Mouse (Mus musculus): ENCODE measurements around the gene Lrrc45. TPM values are rescaled to one million over a fixed set of nuclear protein-coding genes. Genes with fewer than 3 reads are reported as not detected.
"Not testable (repeated sequence)": the region's sequence is repeated elsewhere in the genome, so short reads cannot be mapped to it uniquely, and the experiment has no call there.

Gene Lrrc45
- total RNA-seq, 4 experiments from 2014 or later = 26.1 to 57.9 (median 42.3) TPM

DNA sequence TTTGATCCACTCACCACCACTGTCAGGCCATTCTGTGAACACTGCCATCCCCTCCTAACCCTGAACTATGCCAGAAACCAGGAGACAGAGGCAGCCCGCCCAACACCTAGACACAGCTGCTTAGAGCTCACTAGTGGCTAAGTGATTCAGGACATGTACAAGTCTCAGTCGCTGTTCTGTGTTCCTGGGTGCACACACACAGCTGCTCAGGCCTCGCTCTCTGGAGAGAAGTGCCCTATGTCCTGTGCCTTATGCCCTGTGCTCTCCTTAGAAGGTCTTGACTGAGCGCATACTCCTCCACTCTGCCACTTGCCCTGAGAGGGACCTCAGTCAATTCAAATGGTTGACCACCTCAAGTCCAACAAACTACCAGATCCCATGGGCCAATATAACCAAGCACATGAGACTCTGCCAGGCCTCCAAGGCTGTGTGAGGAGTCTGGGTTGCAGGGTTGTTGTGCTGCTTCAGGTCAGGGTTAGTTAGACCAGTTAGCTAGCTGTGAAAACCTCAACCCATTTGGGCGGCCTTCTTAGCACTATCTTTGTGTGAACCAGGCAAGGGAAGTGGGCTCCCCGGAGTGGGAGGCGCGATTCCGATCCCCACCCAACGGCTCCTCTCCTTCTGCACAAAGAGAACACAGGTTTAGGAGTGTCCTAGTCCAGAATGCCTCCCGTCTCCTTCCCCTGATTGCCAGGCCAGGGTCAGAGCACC is 15.0 kb downstream of the Lrrc45 start:
- no peak for DNase-seq

- DNase-seq = not testable (repeated sequence)
Measured at GRCm38 (mm10) chr11:120729432-120730050, 15.8 kb downstream of the Lrrc45 start.

GRCm38 (mm10) chr11:120730331-120730870 is 16.7 kb downstream of the Lrrc45 start:
- no peak for DNase-seq

DNA sequence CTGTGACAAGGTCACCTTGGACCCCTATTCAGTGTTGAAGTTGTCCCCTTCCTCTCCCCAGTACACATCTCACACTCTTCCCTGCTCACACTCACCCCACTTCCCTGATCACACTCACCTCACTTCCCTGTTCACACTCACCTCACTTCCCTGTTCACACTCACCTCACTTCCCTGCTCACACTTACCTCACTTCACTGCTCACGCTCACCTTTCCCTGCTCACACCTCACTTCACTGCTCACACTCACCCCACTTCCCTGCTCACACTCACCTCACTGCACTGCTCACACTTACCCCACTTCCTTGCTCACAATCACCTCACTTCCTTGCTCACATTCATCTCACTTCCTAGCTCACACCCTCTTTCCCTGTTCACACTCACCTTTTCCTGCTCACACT is 17.7 kb downstream of the Lrrc45 start:
- DNase-seq = no peak

- DNase-seq = no peak
Measured at GRCm38 (mm10) chr11:120731858-120732680, 18.3 kb downstream of the Lrrc45 start, which contains the start of gene Cbr2. Gene Cbr2 (minus strand): TSS chr11:120732114.

GRCm38 (mm10) chr11:120733521-120733920 is 19.8 kb downstream of the Lrrc45 start:
- peak; percentile 67 for DNase-seq

- no peak for DNase-seq
Measured at GRCm38 (mm10) chr11:120736424-120736823, 22.7 kb downstream of the Lrrc45 start.

- DNase-seq = peak; percentile 68
Measured at GRCm38 (mm10) chr11:120740981-120741380, 27.3 kb downstream of the Lrrc45 start.

GRCm38 (mm10) chr11:120744121-120744701 is 30.5 kb downstream of the Lrrc45 start:
- DNase-seq = no peak

DNA sequence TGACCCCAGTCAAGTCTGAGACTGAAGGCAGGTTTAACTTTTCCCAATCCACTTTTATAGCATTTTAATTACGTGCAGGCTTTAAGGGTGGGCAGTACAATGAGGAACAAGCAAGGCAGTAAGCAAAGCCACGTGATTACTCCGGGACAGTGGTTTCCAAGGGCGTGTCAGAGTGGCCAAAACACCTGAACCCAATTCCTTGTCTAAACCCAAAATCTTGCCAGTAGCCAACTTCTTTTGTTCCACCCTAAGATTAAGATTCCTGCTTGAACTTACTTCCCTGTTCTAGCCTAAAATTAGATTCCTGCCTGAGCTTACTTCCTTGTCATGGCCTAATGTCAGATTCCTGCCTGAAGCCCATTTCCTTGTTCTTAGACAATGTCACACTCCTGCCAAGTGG is 34.2 kb downstream of the Lrrc45 start:
- no peak for DNase-seq

DNA sequence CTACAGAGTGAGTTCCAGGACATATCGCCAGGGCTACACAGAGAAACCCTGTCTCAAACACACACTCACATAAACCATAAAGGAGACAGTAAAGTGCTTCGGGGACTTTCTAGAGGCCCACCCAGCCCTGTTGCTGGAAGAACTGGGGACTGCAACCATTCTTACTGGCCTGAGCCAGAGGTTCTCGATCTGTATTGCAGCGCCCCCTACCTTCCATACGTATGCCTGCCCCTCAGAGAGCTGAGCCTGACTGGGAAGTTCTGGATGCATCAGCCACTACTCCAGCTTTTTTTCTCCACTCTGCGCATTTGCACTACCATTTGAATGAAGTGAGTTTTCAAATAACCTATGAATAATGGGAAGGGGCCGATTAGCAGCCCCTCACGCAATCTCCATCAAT is 35.7 kb downstream of the Lrrc45 start:
- no peak for DNase-seq

- no peak for DNase-seq
Measured at GRCm38 (mm10) chr11:120751606-120752005, 37.9 kb downstream of the Lrrc45 start.

DNA sequence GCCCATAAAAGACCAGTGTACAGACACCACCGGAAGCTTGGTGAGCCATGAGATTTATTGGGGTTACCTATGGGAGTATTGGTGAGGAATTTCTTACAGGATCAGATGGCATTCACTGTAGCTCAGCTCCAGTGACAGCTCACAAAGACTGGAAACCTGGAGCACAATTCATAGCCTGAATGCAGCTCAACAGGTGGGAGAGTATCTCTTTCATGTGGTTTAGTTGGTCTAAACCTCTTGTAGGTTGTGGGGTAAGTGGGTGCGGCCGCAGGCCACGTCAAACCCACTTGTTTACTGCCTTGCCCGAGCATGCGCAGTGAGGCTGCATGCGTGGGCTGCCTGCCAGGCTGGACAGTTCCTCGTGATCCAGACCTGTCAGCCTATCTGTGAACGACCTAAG is 46.5 kb downstream of the Lrrc45 start:
- DNase-seq = no peak

- no peak for DNase-seq
Measured at GRCm38 (mm10) chr11:120761811-120762671, 48.3 kb downstream of the Lrrc45 start.

GRCm38 (mm10) chr11:120762672-120763041 is 48.9 kb downstream of the Lrrc45 start, which contains the start of gene Hmga1b:
Gene Hmga1b (plus strand): TSS chr11:120762794.
- DNase-seq = not testable (repeated sequence)

DNA sequence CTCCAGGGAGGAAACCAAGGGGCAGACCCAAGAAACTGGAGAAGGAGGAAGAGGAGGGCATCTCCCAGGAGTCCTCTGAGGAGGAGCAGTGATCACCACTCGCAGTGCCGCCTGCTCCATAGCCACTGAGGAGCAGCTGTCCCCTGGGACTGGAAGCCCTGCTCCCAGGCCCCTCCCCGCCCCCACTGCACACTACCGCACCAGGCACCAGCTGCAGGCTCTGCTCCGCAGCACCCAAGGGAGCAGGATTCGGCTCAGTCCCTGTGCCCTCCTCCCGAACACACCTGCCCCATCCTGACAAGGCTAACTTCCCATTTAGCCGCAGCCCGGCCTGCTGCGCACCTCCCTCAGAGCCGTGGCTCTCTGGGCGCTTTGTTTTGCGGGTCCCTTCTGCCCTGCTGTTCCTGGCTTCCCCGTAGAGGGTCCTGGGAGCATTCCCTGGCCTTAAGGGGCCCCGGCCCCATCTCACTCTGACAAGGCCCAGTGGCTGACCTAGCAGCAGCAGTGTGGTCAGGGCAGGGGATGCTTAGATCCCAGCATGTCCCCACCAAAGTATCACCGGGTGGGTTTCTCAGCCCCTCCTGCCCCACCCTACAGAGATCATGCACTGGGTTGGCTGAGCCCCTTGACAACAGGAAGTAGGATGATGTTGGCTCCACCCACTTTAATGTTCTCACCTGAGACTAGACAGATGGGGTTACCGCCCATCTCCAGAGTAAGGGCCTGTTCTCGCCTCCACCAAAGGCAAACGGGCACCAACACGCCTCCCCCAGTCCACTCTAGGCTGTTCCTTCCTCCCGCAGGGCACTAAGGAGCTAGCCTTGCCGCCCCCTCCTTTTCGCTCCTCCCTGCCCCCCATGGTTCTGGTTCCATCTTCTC is 49.6 kb downstream of the Lrrc45 start:
- not testable (repeated sequence) for DNase-seq

- DNase-seq = not testable (repeated sequence)
Measured at GRCm38 (mm10) chr11:120767023-120767422, 53.3 kb downstream of the Lrrc45 start.

DNA sequence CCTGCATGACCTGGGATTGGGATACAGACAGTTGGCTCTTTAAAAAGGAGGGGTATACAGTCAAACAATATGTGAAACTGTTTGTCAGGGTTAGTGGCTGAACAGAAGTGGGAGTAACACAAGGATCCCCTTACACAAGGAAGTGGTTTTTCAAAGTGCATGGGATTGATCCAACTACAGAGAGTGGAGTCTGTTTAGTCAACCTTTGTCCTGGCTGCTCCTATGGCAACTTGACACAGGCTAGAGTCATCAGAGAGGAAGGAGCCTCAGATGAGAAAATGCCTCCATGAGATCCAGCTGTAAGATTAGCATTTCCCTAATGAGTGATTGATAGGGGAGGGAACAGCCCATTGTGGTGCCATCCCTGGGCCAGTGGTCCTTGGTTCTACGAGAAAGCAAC is 54.5 kb downstream of the Lrrc45 start:
- DNase-seq = no peak
